Mouse (Mus musculus) left cerebral cortex, adult 18-20 months (tissue): ENCODE results near the gene Otulin. TPM values are rescaled to one million over a fixed set of nuclear protein-coding genes. Genes with fewer than 3 reads are reported as not detected.

ENCODE experiments used
- DNase-seq, 2 experiments: peaks; one replicate each; pipeline ENCODE4 v3.0.0; 2021 to 2022; ENCODE audit warnings: low spot score in 2 of 2, mixed read lengths in 1 of 2
- total RNA-seq, 2 experiments: library from RNA; stranded (reverse); gene quantifications; 2 replicates each; pipeline ENCODE4 v1.2.3; 2021

Gene Otulin
- total RNA-seq, 2 experiments from 2014 or later = 19.7 to 21.5 TPM

DNA sequence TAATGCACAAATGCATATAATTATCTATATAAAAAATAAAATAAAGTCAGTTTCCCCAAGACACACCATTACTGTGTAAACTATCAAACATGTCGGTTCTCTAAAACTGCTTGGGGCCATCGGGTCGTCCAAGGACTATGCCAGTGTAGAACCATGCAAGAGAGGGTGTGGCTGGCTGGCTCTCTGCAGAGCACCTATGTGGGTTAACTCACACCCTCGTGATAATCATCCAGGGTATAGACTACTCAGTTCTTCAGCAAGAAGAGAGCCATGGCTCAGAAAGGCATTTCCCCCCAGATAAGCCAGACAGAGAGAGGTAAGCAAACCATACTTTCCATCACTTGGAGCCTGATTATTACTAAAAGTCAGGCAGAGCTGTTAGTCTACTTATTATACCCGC lies 28.6 kb upstream of the Otulin start:
- DNase-seq = no peak

DNA sequence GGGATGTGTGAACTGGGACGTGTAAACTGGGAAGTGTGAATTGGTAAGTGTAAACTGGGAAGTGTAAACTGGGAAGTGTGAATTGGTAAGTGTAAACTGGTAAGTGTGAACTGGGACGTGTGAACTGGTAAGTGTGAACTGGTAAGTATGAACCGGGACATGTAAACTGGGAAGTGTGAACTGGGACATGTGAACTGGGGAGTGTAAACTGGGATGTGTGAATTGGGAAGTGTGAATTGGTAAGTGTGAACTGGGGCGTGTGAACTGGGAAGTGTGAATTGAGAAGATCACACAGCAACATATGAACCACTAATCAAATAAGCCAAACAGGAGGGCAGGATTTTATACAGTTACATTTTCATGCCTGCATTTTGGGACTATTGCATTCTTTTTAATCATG lies 27.9 kb upstream of the Otulin start:
- DNase-seq = no peak

DNA sequence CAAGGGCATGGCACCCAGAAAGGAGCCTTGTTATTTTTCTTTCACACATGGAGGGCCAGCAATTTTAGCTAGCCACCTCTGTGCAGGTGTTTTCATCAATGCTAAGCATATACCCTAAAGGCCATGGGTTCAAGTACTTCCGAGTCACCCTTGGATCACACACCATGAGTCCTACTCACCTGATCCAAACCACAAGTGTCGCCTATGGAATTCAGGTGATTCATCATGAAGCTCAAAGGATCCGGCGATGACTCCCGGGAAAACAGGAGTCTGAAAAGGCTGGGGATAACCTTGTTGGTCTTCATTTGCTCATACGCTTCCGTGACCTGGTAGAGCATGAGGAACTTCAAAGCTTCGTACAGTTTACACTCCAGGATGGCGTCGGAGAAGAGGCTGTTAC lies 27.4 kb upstream of the Otulin start:
- no peak for DNase-seq

DNA sequence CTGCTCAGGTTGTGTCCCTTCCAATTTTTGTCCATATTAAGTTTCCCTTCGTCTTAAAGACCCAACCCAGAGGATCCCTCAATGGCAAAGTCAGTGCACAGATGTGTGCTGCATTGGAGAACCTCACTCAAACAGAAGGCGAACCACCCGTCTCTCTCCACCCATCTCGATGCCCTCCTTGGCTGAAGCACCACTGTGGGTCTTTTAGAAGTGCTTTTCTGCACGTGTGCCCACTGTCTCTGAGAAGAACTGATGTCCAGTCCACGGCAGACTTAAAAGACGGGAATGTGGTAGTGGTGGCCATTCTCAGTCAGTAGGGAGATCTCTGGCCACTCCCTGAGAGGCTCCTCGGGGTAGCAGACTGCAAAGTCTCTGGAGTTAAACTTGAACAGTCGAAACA lies 26.1 kb upstream of the Otulin start:
- DNase-seq = no peak

DNA sequence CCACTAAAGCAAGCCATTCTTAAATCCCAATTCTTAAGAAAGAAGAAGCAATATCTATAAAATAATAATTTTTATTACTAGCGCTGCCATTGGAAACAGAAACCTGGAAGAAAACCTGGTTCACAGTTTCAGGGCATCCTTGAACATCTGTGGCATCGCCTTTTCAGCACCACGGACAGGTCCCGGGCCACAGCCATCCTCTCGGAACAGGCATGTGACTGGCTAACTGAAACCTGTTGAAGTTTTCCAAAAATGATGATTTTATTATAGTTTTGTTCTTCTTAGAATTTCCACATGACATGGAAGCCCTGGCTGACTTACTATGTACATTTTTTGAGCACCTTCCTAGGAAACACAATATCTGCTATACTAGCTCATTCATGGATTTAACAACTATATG lies 24.5 kb upstream of the Otulin start:
- no peak for DNase-seq

DNA sequence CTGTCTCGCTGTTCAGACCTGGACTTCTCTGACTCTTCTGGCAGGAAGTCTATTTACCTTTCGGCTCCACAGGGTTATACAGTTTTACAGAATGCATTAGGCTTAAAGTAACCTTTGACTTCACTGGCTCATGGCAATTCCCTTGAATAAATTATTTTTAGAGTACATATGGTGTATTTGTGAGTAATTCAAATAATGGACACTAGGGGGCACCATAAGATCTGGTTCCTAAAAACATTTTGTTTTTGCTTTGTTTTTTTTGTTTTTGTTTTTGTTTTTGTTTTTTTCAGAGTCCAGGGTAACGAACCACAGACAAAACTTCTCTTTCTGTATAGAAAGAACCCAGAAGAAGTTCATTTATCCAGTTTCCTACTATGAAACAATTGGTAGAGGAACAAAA lies 17.2 kb upstream of the Otulin start:
- DNase-seq = no peak

DNA sequence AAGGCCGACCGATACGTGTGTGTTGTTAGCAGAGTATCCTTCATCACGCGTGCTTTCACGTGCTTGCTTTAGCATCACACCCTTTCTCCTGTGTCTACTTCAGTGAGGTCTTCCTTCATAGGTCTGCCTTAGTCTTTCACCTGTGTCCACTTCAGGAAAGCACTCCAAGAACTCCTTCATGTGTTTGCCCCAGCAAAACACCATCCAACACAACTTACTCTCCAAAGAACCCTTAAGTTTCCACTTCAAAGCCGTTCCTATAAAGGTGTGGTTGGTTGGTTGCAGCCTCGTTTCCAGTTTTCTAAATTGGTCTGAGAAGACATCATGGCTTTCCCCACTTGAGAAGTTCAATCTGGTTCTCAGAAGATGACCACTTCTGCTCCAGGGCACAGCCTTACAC lies 16.2 kb upstream of the Otulin start:
- no peak for DNase-seq

DNA sequence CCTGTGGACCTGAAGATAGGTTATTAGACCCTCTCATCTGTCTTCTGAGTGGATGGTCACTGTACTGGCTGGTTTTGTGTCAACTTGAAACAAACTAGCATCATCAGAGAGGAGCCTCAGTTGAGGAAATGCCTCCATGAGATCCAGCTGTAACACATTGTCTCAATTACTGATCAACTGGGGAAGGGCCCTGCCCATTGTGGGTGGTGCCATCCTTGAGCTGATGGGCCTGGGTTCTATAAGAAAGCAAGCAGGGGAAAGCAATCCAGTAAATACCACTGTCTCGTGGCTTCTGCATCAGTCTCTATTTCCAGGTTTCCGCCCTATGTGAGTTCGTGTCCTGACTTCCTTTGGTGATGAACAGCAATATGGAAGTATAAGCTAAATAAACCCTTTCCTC lies 14.8 kb upstream of the Otulin start:
- DNase-seq = no peak

DNA sequence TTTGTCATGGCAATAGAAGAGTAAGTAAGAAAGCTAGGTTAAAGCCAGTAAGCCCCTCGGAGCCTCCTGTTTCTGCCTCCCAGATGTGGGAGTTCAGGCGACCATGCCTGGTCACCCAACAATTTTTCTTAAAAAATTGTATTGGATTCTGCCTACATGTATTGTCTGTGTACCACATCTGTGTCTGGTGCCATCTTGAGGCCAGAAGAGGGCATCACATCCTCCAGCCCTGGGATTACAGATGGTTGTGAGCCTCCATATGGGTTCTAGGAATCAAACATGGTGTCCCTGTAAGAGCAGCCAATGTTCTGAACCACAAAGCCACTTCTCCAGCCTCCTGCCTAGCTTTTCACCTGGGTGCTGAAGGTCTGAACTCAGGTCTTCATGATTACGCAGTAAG lies 12.4 kb upstream of the Otulin start:
- peak; percentile 61 to 62 for DNase-seq

DNA sequence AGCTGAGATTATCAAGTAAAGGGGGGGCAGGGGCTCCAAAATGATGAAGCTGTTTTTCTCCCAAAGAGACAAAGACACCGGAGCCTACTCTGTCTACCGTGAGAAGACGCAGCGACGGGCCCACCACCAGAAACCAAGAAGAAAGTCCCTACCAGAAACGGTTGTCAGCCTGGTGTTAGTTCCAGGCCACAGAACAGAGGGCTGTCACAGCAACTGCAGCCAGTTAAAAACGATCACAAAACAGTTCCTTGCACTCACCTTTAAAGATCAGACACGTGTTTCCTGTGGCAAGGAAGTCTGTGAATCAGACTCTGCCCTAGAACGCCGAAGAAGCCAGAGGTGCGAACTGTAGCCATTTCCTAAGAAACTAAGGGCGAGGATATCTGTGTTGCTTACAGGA lies 10.7 kb upstream of the Otulin start:
- DNase-seq = no peak

DNA sequence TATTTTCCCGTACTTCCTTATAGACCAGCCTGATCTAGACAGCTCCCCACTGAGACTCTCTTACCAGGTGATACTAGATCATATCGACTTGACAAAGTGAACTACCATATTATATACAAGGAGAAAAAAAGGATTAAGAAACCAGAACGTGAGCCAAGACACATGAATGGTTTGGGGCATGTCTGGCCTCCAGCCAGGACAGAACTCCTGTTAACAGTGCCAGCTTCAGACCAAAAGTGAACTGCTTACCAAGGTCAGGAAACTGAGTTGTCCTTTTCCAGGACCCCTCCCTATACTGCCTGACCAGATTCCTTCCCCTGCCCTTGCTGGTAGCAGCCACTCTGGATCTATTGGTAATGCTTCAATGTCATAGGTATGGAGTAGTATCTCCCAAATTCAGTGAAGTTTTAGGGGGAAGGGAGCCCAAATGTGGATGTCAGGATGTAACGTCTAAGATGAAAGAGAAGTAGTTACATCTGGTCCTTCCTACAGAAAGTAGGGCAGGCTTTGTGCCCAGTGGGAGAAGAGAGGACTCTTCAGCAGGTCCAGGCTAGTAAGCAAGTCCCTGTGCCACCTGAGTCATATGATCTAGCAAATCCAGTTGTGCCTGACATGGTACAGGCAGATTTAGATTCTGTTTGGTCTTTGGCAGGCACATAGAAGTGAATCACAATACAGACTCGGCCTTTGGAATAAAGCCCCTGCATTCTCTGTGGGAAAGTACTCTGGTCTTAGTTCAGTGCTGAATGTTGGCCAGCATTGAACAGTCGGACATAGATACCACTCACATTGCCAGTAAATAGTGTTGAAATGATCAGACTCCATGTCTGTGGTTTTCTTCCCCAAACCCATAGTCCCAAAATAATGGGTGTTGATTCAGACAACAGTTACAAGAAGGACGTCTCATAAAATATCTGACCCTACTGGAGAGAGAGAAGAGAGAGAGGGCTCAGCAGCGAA lies 3.7 kb upstream of the Otulin start:
- DNase-seq = no peak

DNA sequence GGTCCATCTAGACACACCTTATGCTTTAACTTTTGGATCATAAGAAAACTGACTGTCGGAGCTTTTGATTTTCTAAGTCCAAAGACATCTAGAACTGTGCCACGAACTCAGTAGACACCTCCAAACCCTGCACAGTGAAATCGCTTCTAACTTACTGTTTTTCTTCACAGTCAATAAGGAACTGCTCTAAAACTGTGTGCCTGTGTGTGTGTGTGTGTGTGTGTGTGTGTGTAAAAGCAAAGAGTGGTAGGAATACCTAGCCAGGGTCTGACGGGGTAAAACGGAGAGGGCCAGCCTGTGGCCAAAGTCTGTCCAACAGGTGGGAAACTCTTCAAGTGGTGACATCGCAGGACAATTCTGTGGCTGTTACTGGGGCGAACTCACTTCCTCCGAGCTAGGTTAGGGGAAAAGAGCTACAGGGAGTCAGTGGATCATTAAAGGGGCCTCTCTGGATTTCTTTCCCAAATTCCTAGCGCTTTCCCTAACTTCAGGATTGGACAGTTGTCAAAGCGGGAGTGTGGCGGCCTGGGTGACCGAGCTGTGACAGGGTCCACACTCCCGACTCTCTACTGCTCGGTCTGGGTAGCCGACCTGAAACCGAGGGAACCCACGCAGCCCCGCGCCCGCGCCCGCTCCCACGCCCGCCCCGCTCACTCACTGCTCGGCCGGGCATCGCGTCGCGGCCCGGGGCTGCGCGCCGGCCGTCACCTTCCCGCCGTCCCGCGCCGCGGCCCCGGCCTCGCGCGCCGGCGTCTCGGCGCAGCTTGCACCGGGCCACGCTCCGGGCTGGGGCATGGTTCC lies 493 bp downstream of the Otulin start:
- peak in 1 of 2 experiments; percentile 31 for DNase-seq

DNA sequence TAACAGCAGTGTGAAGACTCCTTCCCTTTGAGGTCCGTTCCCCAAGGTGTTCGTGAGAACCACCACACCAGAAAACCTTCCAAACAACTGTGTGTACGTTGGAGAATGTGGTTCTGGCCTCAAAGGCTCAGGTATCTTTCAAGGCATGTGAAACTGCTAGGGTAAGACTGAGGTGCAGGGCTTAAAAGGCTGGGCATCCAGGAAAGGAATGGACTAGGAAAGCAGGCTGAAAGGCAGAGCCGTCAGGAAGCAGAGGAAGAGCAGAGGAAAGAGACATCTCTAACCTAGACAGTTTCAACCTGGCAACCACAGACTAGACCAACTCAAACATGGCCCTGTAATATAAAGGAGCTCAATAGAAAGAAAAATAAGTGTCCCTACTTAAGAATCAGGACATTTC lies 1.4 kb downstream of the Otulin start:
- no peak for DNase-seq

DNA sequence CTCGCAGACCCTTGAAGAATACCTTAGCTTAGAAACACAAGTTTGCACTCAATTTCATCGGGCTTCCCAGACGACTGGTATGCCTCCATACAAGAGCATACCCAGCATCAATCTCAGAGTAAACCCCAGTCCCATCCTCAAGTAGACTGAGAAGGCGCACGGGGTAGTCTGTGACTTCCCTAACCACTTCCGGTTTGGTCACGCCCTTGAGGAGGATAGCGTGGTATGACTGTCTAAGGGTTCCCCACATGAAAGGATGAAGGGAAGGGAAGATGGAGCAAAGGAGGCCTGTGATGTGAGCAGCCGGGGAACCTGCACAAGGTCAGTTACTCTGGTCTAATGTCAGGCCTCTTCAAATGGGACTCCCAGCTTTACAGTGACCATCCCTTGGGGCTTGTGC lies 2.7 kb downstream of the Otulin start:
- no peak for DNase-seq

DNA sequence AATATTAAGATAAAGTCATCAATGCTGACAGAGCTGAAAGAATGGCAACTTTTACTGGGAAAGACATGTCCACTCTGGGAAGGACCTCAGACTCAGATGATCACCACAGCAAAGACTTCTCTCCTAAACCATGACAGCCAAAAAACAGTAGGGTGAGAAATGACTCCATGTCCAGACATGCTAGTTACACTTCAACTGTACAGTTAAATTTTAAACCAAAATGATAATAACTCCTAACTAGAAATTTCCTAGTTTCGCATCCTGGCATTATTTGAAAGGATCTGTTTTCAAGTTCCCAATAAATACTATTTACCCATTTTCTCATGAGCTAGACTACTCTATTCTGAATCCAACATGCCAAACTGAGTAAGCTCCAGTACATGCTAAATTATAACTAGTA lies 4.2 kb downstream of the Otulin start:
- no peak for DNase-seq

DNA sequence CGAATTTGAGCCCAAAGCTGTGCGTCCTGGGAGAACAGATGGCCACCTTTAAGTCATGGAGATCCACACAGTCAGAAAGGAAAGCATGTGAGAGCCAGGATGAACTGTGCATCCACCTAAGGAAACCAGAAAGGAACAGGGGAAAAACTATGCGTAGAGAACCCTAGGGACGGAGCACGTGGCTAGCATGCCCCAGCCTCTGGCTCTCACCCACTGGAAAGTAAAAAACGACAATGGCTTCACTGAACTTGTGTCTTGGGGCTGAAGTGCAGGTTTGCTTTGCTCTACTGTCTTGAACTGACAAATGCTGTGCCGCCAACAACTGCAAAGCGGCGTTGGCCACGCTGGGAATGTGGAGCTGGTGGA lies 4.6 kb downstream of the Otulin start:
- DNase-seq = no peak

DNA sequence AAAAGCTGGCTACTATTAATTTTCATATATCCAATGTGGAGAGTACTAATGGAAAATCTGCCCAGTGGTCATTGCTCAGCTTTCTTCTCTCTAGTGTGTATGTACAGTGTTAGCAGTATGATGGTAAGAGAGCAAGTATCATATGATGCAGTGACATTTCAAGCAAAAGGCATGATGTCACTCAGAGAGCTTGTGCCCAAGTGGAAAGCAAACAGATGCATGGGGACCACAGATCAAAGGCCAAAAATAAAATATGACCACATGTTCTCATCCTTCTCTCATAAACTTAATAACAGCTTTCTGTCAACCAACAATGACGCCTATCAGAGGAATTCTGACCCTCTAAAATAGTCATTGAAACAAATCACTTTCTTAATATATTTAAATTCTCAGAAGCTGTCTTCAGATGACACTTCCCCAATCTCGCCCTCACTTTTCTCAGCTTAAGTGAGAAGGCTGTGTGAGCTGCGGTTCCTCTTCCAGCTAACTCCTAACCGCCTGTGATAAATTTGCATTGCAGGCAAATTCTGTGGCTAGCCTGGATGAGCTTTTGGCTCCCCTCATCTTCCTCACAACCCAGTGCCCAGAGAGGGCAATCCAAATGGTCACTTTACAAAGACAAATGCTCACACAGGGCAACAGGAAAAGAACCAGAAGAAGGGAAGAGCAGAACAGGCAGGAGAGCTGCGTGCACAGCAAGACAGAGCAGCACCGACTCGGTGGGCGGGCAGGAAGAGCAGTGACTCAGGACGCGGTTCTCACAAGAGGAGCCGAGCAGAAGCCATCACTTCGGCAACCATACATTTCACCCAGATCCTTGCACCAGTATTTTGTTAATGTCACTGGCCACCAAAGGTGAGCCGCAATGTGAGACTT lies 5.2 kb downstream of the Otulin start:
- peak; percentile 34 to 57 for DNase-seq

DNA sequence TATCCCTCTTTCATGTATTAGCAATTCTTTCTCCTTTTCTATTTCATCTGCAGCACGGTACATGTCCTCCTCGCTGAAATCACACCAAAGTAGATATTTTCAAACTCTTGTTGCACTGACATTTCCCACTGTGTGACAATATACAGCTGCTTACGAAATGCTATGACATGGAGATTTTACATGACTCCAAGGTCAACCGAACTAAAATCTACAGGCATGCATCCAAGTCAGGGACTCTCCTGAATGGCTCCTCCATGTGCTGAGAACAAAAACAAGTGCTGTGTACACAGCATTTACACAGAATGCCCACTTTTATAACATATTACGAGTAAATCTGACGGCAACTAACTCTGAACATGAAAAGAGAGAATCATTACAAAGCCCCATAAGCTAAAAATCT lies 7.2 kb downstream of the Otulin start:
- DNase-seq = no peak

DNA sequence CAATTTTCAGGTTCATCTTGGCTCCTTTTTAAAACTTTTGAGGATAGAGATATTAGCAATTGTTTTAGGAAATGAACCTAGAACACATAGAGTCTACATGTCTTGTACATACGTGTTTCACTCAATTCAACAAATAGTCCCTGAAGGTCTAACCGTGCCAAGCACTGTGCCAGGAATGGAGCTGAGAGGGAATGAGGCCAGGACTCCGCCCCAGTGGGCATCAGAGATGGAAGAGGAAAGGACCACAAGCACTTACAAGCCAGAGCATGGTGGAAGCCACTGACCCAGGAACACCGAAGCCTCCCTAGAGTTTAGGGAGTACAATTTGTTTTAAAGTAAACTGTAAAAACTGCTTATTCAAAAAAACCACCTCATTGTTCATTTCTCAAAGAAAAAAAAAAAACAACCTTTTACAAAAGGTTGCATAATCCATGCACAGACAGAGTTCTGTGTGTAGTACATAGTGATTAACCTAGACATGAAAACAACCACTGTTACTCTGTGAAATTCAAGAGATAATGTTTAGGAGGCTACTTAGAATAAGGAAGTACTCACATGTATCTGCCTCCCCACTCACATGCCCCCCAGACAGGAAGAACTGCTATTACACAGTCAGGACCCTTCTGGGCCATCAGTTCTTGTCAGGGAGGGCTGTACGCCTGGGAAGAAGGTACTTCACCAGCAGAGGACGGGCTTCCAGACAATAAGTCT lies 9.9 kb downstream of the Otulin start:
- no peak for DNase-seq

DNA sequence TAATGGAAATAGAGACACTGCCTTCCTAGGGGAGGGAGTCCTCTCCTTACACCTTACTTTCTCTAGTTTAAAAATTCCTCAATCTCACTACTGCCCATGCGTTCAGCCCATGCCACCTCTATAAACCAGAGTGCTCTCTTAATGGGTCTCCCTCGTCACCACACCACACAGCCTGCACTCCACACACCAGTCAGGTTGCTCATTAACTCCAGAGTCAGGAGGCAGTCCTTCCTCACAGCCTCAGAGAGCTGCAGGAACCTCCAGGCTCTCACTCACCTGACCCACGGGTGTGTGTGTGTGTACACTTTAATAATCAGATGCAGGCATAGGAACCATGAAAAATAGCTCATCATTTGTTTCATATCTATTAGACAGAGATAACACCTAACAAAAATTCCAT lies 10.8 kb downstream of the Otulin start:
- DNase-seq = no peak
